In genomic region chr12:71707727-71708369, GRCm38 (mm10) we compare ENCODE assay signal across 8 mouse cellular contexts.
DNase-seq lines count a peak whose midpoint lies in the region; ATAC-seq and TF ChIP-seq lines count a peak whose summit lies in the region.

No protein-coding gene starts in this region.

- H3K4me1 ChIP-seq in intestine, embryonic 14.5 days (replicated peaks; ENCODE audit: control insufficient read depth, insufficient read depth, low read length) = no peaks in the 10 kb centered on the region
- H3K4me1 ChIP-seq in intestine, embryonic 16.5 days (ENCODE audit: control insufficient read depth, insufficient read depth, low read length) = no peaks in the 10 kb centered on the region
- H3K4me1 ChIP-seq in embryonic fibroblast, embryonic 13.5 days (ENCODE audit: control insufficient read depth, insufficient read depth, low read length) = 0 out of 2 replicates have a peak, but pooled peaks cover 5% of the 10 kb centered on the region
- no peaks in the 10 kb centered on the region for H3K4me1 ChIP-seq in hindbrain, embryonic 10.5 days (replicated peaks)
- H3K4me1 ChIP-seq in midbrain, embryonic 13.5 days (replicated peaks) = no peaks in the 10 kb centered on the region
- H3K4me1 ChIP-seq in testis, adult 2 months (ENCODE audit: control insufficient read depth, insufficient read depth, low read length) = no peaks in the 10 kb centered on the region

- H3K36me3 ChIP-seq in intestine, embryonic 14.5 days (ENCODE audit: control insufficient read depth, insufficient read depth, low read length) = no peaks in the 10 kb centered on the region
- H3K36me3 ChIP-seq in intestine, embryonic 16.5 days (ENCODE audit: control insufficient read depth, insufficient read depth, low read length) = no peaks in the 10 kb centered on the region
- no peaks in the 10 kb centered on the region for H3K36me3 ChIP-seq in hindbrain, embryonic 10.5 days
- H3K36me3 ChIP-seq in midbrain, embryonic 13.5 days = no peaks in the 10 kb centered on the region
- no peaks in the 10 kb centered on the region for H3K36me3 ChIP-seq in testis, adult 2 months (ENCODE audit: control insufficient read depth, insufficient read depth, low read length)

- H3K27ac ChIP-seq in intestine, embryonic 14.5 days (ENCODE audit: low read depth) = no peak overlapping the region
- H3K27ac ChIP-seq in intestine, embryonic 16.5 days (ENCODE audit: low read length) = no peak overlapping the region
- H3K27ac ChIP-seq in embryonic fibroblast, embryonic 13.5 days (ENCODE audit: insufficient read depth, low read length) = no peak overlapping the region
- no peak overlapping the region for H3K27ac ChIP-seq in hindbrain, embryonic 10.5 days
- no peak overlapping the region for H3K27ac ChIP-seq in midbrain, embryonic 13.5 days
- no peak overlapping the region for H3K27ac ChIP-seq in testis, adult 2 months (ENCODE audit: control insufficient read depth, insufficient read depth, low read depth, low read length)

- no peak for TF ChIP-seq POLR2A in embryonic fibroblast, embryonic 13.5 days (IDR thresholded peaks at IDR 0.05; ENCODE audit: low read depth, low read length)
- no peak for TF ChIP-seq POLR2A in testis, adult 2 months (IDR thresholded peaks at IDR 0.05; ENCODE audit: control insufficient read depth, low read depth, low read length)

- WGBS in intestine, embryonic 14.5 days = 27% methylated on average over 10 of the region's 10 CpGs
- 20% methylated on average over 10 of the region's 10 CpGs for WGBS in intestine, embryonic 16.5 days
- 29% methylated on average over 10 of the region's 10 CpGs for WGBS in hindbrain, embryonic 10.5 days
- WGBS in midbrain, embryonic 13.5 days = 26% methylated on average over 10 of the region's 10 CpGs

- no peaks in the 10 kb centered on the region for H3K9me3 ChIP-seq in intestine, embryonic 14.5 days (ENCODE audit: control insufficient read depth, low read length)
- H3K9me3 ChIP-seq in intestine, embryonic 16.5 days (ENCODE audit: control insufficient read depth, low read length) = no peaks in the 10 kb centered on the region
- no peaks in the 10 kb centered on the region for H3K9me3 ChIP-seq in hindbrain, embryonic 10.5 days
- H3K9me3 ChIP-seq in midbrain, embryonic 13.5 days = no peaks in the 10 kb centered on the region

- no peak overlapping the region for H3K9ac ChIP-seq in intestine, embryonic 14.5 days (ENCODE audit: low read length)
- H3K9ac ChIP-seq in intestine, embryonic 16.5 days (ENCODE audit: low read depth, low read length) = no peak overlapping the region
- no peak overlapping the region for H3K9ac ChIP-seq in midbrain, embryonic 13.5 days (replicated peaks)

- no peak overlapping the region; the same call in 1 of the 2 replicates for H3K4me2 ChIP-seq in intestine, embryonic 14.5 days (ENCODE audit: low read length)
- no peak overlapping the region for H3K4me2 ChIP-seq in intestine, embryonic 16.5 days (ENCODE audit: low read depth, low read length)
- 0 out of 2 replicates have a peak overlapping the region, but pooled peaks have one; percentile 14 for H3K4me2 ChIP-seq in midbrain, embryonic 13.5 days (replicated peaks)

- TF ChIP-seq CTCF in embryonic fibroblast, embryonic 13.5 days (IDR thresholded peaks at IDR 0.05; ENCODE audit: borderline replicate concordance, insufficient read depth, low read length) = peak; percentile 69; the same call in 1 of the 2 replicates
- TF ChIP-seq CTCF in testis, adult 2 months (IDR thresholded peaks at IDR 0.05; ENCODE audit: control insufficient read depth, insufficient read depth, insufficient replicate concordance, low read depth, low read length) = peak; percentile 83; the same call in 1 of the 2 replicates

- ATAC-seq in intestine, embryonic 14.5 days (replicated peaks; ENCODE audit: low FRiP score, low TSS enrichment, low read depth) = no peak
- no peak for ATAC-seq in intestine, embryonic 16.5 days
- peak; percentile 65 for ATAC-seq in midbrain, embryonic 13.5 days

- H3K4me3 ChIP-seq in intestine, embryonic 14.5 days (ENCODE audit: low read depth, low read length) = no peak overlapping the region
- no peak overlapping the region for H3K4me3 ChIP-seq in intestine, embryonic 16.5 days (ENCODE audit: low read length)
- H3K4me3 ChIP-seq in embryonic fibroblast, embryonic 13.5 days (ENCODE audit: insufficient read depth, low read length) = no peak overlapping the region
- no peak overlapping the region for H3K4me3 ChIP-seq in hindbrain, embryonic 10.5 days
- no peak overlapping the region for H3K4me3 ChIP-seq in midbrain, embryonic 13.5 days (replicated peaks)
- H3K4me3 ChIP-seq in testis, adult 2 months (ENCODE audit: control insufficient read depth, low read depth, low read length) = no peak overlapping the region

- peak; percentile 92 for DNase-seq in intestine, embryonic 14.5 days (ENCODE audit: low spot score)
- peak; percentile 23 to 35 for DNase-seq in adrenal gland, postnatal 4 days (ENCODE audit: low spot score in 2 of 2)
- peak; percentile 72 for DNase-seq in hindbrain, embryonic 10.5 days (ENCODE audit: low spot score)
- peak; percentile 62 to 70 for DNase-seq in layer of hippocampus, postnatal 36 days

- H3K27me3 ChIP-seq in intestine, embryonic 14.5 days (replicated peaks; ENCODE audit: control insufficient read depth, insufficient read depth, low read length) = no peaks in the 10 kb centered on the region
- H3K27me3 ChIP-seq in intestine, embryonic 16.5 days (replicated peaks; ENCODE audit: control insufficient read depth, insufficient read depth, low read length) = no peaks in the 10 kb centered on the region
- H3K27me3 ChIP-seq in hindbrain, embryonic 10.5 days (ENCODE audit: insufficient read depth, poor library complexity, severe bottlenecking) = no peaks in the 10 kb centered on the region
- H3K27me3 ChIP-seq in midbrain, embryonic 13.5 days = peaks cover 3% of the 10 kb centered on the region; the same call in 1 of the 2 replicates
- no peaks in the 10 kb centered on the region for H3K27me3 ChIP-seq in testis, adult 2 months (ENCODE audit: control insufficient read depth, insufficient read depth, low read length)

Comparison
In these comparisons a context has a peak if more than half of its experiments do, and no peak if none do; other contexts are left out.
1. DNase-seq: peak in every context shown above with its lines; median percentile 92 in intestine, embryonic 14.5 days; 72 in hindbrain, embryonic 10.5 days; 66 in layer of hippocampus, postnatal 36 days; 29 in adrenal gland, postnatal 4 days.